Mouse (Mus musculus): Measurements from ENCODE around the gene Nebl. TPM values are rescaled to one million over a fixed set of nuclear protein-coding genes. Genes with fewer than 3 reads are reported as not detected.

Gene Nebl
- total RNA-seq (2021), result 10 to 100 TPM; 60.6 to 63.0 TPM
- long read RNA-seq, experiment 1, full-length matches to known transcripts, result 24 of 30 reads
- long read RNA-seq, experiment 1, partial matches to known transcripts, result 0 of 30 reads
- long read RNA-seq, experiment 1, other reads (novel, unspliced or antisense), result 6 of 30 reads
- long read RNA-seq, experiment 2, full-length matches to known transcripts, result 21 of 31 reads
- long read RNA-seq, experiment 2, partial matches to known transcripts, result 3 of 31 reads
- long read RNA-seq, experiment 2, other reads (novel, unspliced or antisense), result 7 of 31 reads

DNA sequence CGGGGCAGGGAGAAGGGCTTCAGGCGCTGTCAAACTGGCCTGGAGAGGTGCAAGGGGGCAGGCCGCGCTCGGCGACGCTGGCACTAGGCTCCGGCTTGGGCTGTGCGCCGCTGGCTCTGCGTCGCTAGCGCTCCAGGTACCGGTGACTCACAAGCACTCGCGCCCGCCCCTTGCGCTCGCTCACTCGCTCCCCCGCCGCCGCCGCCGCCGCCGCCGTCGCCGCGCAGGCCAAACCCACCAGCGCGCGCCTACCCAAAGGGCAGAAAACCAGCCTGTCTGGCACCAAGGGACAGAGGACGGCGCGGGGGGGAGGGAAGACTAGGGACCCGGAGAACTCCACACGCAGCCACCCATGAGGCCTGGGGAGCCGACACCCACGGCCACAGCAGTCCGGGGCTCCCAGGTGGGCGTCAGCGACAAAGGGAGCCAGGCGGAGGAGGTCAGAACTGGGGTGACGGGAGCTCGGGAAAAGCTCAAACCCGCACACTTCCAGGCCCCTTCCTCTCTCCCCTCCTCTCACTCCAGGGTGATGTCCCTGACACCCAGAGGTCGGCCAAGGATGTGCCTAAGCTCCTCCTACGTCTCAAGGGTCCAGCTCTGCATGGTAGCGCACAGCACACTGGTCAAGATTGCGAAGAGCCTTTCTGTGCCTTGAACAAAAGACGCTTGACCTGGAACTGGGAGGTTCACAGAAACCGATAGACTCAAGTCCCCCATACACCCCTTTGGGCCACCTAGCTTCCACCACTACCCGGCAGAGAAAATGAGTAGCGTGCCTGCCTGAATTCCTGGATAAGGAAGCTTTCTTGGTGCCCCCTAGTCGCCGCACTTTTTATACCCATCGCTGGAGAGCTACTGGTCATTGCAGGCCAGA lies at the start of gene Nebl:
Nebl (minus strand) TSS at position 508 of the 874 bp plus-strand sequence.
- intact Hi-C loops (cut with DNase I), result loop anchor here (5.0 to 10.0 kb wide), 3 partner anchors 89 to 276 kb away; no protein-coding TSS in a partner anchor
- peak; percentile 58 to 73 for DNase-seq (ENCODE audit: low spot score in 2 of 2)

- intact Hi-C loops (cut with DNase I), result no loop called here
- DNase-seq (ENCODE audit: low spot score in 2 of 2), result peak; percentile 21 to 57
Measured at GRCm38 (mm10) chr2:17770246-17770825, 39.1 kb upstream of the Nebl start.

GRCm38 (mm10) chr2:17769242-17769755 lies 38.0 kb upstream of the Nebl start:
- DNase-seq (ENCODE audit: low spot score in 2 of 2), result no peak
- intact Hi-C loops (cut with DNase I), result no loop called here

DNA sequence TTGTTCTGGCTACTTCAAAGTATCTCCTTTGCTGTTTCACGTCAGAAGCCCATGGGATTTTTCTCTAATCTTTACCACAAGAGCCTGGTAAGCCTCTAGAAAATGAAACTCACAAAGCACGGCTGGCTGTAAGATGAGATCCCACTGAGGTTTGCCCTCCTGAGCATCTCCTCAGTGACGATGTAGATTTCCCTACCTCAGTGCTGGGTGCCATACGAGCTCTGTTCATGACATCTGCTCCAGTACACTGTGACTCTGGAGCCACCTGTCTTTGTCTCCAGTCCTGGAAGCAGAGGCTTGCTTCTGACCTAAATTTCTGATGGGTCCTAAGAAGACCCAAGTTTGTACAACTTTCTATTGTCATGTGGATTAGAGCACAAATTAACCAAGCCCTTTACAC lies 25.0 kb upstream of the Nebl start:
- no peak for DNase-seq (ENCODE audit: low spot score in 2 of 2)
- intact Hi-C loops (cut with DNase I), result no loop called here

- intact Hi-C loops (cut with DNase I), result no loop called here
Measured at GRCm38 (mm10) chr2:17742051-17742763, 10.9 kb upstream of the Nebl start.

GRCm38 (mm10) chr2:17741555-17741954 lies 10.3 kb upstream of the Nebl start:
- no peak for DNase-seq (ENCODE audit: low spot score in 2 of 2)
- intact Hi-C loops (cut with DNase I), result no loop called here

More at GRCm38 (mm10) chr2:17742051-17742763, 10.9 kb upstream of the Nebl start:
- DNase-seq (ENCODE audit: low spot score in 2 of 2), result no peak

DNA sequence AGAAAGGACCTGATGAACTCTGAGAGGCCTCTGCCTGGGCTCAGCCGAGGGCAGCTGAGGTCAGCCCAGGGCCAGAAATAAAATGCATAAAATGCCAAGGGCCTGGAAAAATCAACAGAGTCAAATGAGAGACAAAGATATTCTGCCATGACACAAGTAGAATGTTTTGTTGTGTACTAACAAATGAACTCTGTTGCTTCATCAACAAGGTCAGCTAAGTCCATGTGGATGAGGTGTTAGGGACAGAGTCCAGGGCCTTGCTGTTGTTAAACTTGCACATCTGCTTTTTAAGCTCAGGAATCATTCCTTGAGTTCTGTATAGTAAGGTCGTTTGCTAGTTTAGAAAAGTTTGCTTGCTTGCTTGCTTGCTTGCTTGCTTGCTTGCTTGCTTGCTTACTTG lies 9.2 kb upstream of the Nebl start:
- intact Hi-C loops (cut with DNase I), result no loop called here
- no peak for DNase-seq (ENCODE audit: low spot score in 2 of 2)

DNA sequence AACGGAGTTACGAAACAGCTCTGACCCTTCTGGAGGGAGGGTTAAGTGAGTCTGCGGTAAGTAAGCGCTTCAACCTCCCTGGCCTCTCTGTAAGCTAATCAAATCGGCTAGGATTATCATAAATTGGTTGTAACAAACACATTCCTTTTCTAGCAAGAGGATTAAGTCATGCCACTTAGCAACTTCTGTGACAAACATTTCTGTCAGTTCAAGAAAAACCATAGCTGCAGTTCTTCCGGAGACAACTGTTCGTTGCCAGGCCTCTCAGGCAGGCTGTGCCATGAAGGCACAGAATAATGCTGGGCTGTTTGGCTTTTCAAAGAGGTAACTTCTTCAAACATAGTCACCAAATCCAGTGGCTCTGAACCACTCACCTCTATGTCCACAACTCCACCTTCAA lies 946 bp upstream of the Nebl start:
- no peak for DNase-seq (ENCODE audit: low spot score in 2 of 2)
- intact Hi-C loops (cut with DNase I), result loop anchor here (5.0 to 10.0 kb wide), 3 partner anchors 90 to 277 kb away; no protein-coding TSS in a partner anchor

GRCm38 (mm10) chr2:17731831-17732200 lies 552 bp upstream of the Nebl start:
- DNase-seq (ENCODE audit: low spot score in 2 of 2), result no peak
- intact Hi-C loops (cut with DNase I), result loop anchor here (5.0 to 10.0 kb wide), 3 partner anchors 90 to 277 kb away; no protein-coding TSS in a partner anchor

- DNase-seq (ENCODE audit: low spot score in 2 of 2), result peak in 1 of 2 experiments; percentile 46
- intact Hi-C loops (cut with DNase I), result loop anchor here (5.0 to 10.0 kb wide), 3 partner anchors 88 to 276 kb away; no protein-coding TSS in a partner anchor
Measured at GRCm38 (mm10) chr2:17730648-17730956, 662 bp downstream of the Nebl start.

DNA sequence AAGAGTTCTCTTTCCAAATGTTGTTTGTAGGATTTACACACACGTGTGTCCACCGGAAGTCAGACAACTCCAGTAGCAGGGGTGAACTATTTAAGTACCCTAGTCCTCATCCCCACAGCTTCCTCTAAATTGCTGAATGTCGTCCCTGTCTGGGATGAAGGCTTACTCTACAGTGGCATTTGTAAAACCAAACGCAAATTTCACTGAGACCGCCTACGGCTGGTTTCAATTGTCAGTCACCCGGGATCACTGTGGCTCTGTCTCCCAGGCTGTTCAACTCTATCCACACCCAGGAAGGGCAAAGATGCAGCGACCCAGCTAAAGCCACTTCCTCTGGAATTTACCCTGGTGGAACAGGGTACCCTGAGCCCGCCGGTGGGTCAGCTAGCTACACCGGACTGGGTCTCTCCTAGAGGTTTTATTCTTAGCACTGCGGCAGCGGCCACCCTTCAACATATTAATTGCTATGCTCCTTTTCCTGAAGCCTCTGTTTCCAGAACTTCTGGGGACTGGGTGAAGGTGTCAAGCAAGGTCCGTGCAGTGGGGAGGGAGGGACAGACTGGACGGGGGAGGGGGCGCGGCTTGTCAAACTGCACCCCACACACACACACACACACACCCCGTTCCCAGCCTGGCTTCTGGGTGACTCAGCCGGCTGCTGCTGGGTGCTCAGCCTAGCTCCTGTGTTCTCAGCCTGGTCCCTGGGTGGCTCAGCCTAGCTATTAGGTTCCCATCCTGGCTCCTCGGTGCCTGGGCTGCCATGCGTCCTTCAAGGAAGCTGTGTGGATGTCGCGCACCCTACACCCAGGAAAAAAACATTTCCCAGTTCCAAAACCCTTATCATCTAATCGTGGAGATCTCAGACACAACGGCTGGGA lies 1.3 kb downstream of the Nebl start:
- intact Hi-C loops (cut with DNase I), result loop anchor here (5.0 to 10.0 kb wide), 3 partner anchors 88 to 275 kb away; no protein-coding TSS in a partner anchor
- peak; percentile 46 to 49 for DNase-seq (ENCODE audit: low spot score in 2 of 2)

DNA sequence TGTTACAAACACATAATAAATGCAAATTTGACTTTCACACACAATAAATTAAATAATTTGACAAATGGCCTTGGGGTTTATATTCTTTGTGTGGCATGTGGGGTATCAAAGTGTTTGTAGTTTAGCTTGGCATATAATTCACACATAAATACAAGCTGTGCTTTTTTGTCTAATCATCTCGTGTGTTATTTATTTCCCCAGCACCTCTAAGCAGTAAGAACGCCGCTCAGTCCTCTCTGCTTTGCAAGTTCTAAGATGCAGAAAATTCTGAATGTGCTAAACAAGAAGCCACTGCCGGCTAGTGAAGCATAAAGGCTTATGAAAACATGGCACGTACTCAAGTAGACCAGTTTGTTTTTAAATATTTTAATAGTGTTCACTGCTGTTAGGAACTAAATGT lies 6.9 kb downstream of the Nebl start:
- intact Hi-C loops (cut with DNase I), result no loop called here
- no peak for DNase-seq (ENCODE audit: low spot score in 2 of 2)

DNA sequence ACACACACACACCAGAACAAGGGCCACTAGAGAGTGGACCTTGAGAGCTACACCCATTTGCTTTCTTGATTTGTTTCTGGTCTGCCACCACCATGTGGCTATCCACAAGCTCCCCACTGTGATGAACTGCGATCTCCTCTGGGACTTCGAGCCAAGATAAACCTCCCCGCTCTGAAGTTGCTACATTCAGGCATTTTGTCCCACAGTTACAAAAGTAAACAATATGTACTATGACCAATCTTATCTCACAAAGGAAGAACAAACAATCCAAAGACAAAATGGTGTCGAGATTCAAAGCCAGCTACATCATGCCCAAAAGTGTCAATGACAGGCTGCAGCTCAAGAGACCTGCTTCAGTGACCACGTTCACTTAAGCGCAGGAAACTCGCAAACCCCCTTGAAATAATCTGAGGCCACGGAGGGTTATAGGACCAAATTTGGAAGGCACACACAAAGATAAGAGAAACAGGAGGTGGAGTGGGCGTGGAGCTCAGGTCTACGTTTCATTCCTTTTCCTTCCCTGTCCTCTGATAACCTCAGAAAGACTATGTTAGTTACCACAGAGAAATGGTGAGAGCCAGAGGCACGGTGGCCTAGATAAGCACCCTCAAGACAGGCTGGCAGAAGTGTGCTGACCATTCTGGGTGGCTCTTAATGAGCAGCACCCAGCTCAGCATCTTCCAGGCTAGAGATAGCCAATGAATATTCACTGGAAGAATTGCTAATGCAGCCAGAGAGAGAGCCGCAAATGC lies 7.8 kb downstream of the Nebl start:
- DNase-seq (ENCODE audit: low spot score in 2 of 2), result peak in 1 of 2 experiments; percentile 16
- intact Hi-C loops (cut with DNase I), result no loop called here

DNA sequence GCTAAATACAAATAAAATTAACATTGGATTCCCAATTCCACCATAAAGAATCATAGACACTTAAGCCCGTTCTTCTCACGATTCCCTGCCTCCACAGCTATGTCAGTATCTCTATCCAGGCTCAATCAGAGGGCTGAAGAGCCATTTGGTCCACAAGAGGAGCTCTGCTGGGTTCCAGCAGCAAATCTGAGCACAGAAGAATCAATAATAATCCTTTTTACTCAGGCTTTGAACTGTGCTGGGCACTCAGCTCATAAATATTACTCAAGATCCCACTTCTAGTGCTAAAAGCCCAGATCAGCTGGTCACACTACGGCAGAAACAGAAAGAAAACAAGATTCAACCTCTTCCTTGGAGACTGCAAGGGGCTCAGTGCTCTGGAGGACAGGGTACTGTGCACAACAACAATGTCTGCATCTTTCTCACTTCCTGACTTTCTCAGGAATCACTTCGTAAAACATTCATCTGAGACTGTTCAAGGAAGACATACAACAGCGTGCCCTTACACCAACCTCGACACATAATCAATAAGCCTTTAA lies 10.0 kb downstream of the Nebl start:
- intact Hi-C loops (cut with DNase I), result no loop called here

DNA sequence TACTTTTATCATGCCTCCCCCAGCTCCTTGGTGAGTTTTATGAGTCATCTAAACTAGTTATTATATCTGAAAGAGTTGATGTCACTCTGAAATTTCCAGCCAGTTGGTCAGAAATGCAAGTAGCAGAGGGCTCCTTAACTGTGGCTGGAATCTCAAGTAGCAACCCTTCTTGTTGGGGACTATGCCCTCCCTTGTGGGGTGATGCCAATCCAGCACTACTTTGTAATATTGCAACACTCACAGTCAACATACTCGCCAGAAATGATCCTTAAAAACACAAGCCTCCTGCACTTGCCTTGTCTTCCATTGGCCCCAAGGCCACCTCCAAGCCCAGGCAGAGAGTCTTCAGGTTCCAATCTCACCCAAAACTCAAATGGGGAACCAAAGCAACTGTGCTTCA lies 13.0 kb downstream of the Nebl start:
- no peak for DNase-seq (ENCODE audit: low spot score in 2 of 2)
- intact Hi-C loops (cut with DNase I), result no loop called here

More for the DNA sequence above, 10.0 kb downstream of the Nebl start:
- no peak for DNase-seq (ENCODE audit: low spot score in 2 of 2)

DNA sequence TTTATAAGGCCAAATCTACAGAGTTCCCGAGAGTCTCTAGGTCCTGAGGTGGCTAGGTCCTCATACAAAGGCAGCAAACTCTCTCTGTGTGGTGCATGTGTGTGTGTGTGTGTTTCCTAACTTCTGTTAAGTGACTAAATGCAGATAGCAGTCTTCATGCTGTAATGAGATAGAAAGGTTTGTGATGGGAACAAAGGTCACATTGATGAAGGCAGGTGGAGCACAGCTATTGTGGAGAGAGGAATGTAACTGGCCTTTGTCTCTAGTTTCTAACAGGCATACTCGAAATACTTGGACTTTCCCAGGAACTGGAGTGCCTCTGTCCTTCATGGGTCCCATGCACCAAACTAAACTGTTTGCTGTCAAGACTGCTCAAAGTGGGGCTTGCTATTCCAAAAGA lies 14.1 kb downstream of the Nebl start:
- DNase-seq (ENCODE audit: low spot score in 2 of 2), result no peak
- intact Hi-C loops (cut with DNase I), result no loop called here

- no peak for DNase-seq (ENCODE audit: low spot score in 2 of 2)
- intact Hi-C loops (cut with DNase I), result no loop called here
Measured at GRCm38 (mm10) chr2:17715149-17715767, 16.0 kb downstream of the Nebl start.

All from left cerebral cortex, postnatal 14 days (tissue).